Mouse (Mus musculus) heart, adult 8-10 months (tissue): ENCODE data around the gene Cacna2d2. TPM values are rescaled to one million over a fixed set of nuclear protein-coding genes. Genes with fewer than 3 reads are reported as not detected.

Experiments used
- DNase-seq: peaks from one replicate; pipeline ENCODE4 v3.0.0; 2022; ENCODE audit warnings: low spot score
- total RNA-seq, 4 experiments: library from RNA; stranded (reverse); gene quantifications; 2 replicates each; pipeline ENCODE4 v1.2.4; 2022

The Cacna2d2 gene
- total RNA-seq, 4 experiments from 2014 or later: 10.4 to 18.4 (median 12.3) TPM

GRCm38 (mm10) chr9:107541005-107541404 is 141.6 kb downstream of the Cacna2d2 start:
- DNase-seq: no peak

GRCm38 (mm10) chr9:107541474-107542351 is 142.3 kb downstream of the Cacna2d2 start, which contains the start of the genes Cyb561d2 and Nprl2:
Gene Cyb561d2, minus strand, starts transcription at chr9:107542193.
Gene Nprl2, plus strand, starts transcription at chr9:107542226.
- DNase-seq: peak; percentile 94

- DNase-seq: no peak
These were observed 142.9 kb downstream of the Cacna2d2 start for GRCm38 (mm10) chr9:107542352-107542686.

- no peak for DNase-seq
These were observed 143.3 kb downstream of the Cacna2d2 start for GRCm38 (mm10) chr9:107542721-107543120.

- no peak for DNase-seq
These were observed 143.9 kb downstream of the Cacna2d2 start for GRCm38 (mm10) chr9:107543299-107543698.

- DNase-seq: no peak
These were observed 144.8 kb downstream of the Cacna2d2 start for GRCm38 (mm10) chr9:107544196-107544700.

GRCm38 (mm10) chr9:107544729-107545128 is 145.3 kb downstream of the Cacna2d2 start:
- DNase-seq: no peak

GRCm38 (mm10) chr9:107545199-107545598 is 145.8 kb downstream of the Cacna2d2 start:
- no peak for DNase-seq

- DNase-seq: peak; percentile 74
These were observed 146.2 kb downstream of the Cacna2d2 start for GRCm38 (mm10) chr9:107545602-107546001.

GRCm38 (mm10) chr9:107547026-107547425 is 147.6 kb downstream of the Cacna2d2 start, which contains the start of gene Zmynd10:
Gene Zmynd10, plus strand, starts transcription at chr9:107547298.
- peak; percentile 86 for DNase-seq

GRCm38 (mm10) chr9:107547957-107548356 is 148.5 kb downstream of the Cacna2d2 start:
- no peak for DNase-seq

- no peak for DNase-seq
These were observed 149.4 kb downstream of the Cacna2d2 start for GRCm38 (mm10) chr9:107548820-107549219.

- no peak for DNase-seq
These were observed 150.1 kb downstream of the Cacna2d2 start for GRCm38 (mm10) chr9:107549297-107550074.

- no peak for DNase-seq
These were observed 151.2 kb downstream of the Cacna2d2 start for GRCm38 (mm10) chr9:107550491-107551116.

- peak; percentile 61 for DNase-seq
These were observed 151.9 kb downstream of the Cacna2d2 start, which contains the start of gene Rassf1 for GRCm38 (mm10) chr9:107551117-107551889. Gene Rassf1, plus strand, starts transcription at chr9:107551555.

GRCm38 (mm10) chr9:107551890-107552355 is 152.5 kb downstream of the Cacna2d2 start:
- no peak for DNase-seq

- no peak for DNase-seq
These were observed 153.4 kb downstream of the Cacna2d2 start for GRCm38 (mm10) chr9:107552690-107553393.

GRCm38 (mm10) chr9:107553541-107554318 is 154.3 kb downstream of the Cacna2d2 start:
- no peak for DNase-seq

- DNase-seq: peak; percentile 92
These were observed 155.0 kb downstream of the Cacna2d2 start for GRCm38 (mm10) chr9:107554319-107554825.
